Mouse (Mus musculus) A20 (cell line): Measurements from ENCODE around the gene Qk.

ENCODE experiments used
- DNase-seq: peaks from one replicate; pipeline ENCODE4 v3.0.0-alpha.2; 2011; ENCODE audit warnings: low read depth, low spot score

Gene Qk

GRCm38 (mm10) chr17:10319685-10320455 lies at the start of gene Qk:
Qk (minus strand) TSS chr17:10319854.
- DNase-seq = peak; percentile 94

GRCm38 (mm10) chr17:10367044-10367443 lies 47.4 kb upstream of the Qk start:
- no peak for DNase-seq

DNA sequence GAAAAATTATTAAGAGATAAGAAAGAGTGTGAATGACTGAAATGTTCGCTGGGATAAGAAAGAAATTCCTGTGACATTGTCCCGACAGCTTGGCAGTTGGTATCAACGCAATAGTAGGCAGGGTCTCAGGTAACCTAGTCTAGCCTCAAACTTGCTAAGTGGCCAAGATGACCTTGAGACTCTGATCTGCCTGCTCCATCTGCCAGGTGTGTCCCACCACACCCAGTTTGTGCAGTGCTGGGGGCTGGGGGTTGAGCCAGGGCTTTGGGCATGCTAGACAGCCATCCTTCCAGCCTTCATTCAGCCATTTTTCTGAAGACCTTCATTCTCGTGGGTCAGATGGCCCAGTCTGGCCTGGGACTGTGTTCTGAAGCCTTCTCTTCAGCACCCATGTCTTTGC lies 46.9 kb upstream of the Qk start:
- no peak for DNase-seq

- no peak for DNase-seq
Observed at GRCm38 (mm10) chr17:10365501-10366482, 46.1 kb upstream of the Qk start.

- DNase-seq = no peak
Observed at GRCm38 (mm10) chr17:10363151-10363550, 43.5 kb upstream of the Qk start.

DNA sequence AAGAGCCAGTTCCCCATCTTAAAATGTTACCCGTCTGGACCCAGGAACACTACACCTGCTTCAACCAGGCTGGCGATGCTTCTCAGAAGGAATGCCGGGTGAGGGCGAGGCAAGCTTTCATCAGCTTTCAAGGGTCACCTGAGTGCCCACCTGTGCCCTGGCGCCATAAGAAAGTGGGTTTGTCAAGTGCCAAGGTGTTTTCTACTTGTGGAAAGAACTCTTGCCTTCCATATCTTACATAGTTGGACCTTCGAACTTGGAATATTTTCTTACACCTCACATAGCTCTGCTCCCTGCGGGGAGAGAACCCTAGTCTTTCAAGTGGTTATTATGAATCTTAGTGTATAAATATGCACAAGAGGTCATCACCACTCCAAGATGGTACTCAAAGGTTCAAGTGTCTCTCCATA lies 42.2 kb upstream of the Qk start:
- no peak for DNase-seq

DNA sequence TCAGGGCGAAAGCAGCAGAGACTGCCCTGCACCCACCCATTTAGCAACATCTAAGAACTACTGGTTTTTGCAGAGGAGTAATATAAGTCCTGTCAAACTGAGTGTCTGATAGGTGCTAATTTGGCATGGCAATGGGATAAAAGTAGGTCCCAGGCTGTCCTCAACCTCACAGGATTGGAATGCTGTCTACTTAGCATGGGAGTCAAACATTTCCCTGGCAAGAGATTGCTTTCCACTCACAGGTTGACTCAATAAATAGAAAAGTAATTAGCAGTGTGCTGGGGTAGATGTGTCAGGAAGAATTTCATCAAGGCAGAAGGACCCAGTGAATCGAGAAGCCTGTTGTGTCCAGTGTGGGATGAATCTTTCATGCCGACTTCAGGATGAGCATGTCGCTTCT lies 41.1 kb upstream of the Qk start:
- no peak for DNase-seq

DNA sequence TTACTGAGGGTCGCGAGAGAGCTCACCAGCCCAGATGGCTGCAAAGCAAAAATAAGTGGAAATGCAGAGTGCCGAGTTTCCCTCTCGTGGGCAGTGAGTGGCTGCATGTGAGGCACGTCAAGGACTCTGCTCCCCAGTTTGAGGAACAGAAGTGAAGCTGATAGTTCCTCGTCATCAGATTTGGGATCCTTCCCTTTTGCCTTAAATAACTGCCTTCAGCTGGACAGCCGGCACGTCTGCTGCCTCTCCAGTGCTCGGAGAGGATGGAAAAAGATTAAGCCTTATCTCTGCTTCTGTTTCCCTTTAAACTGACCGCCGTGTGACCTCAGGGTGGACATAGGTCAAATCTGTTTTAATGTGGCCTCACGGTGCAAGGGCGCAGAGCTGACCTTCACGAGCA lies 39.8 kb upstream of the Qk start:
- no peak for DNase-seq

DNA sequence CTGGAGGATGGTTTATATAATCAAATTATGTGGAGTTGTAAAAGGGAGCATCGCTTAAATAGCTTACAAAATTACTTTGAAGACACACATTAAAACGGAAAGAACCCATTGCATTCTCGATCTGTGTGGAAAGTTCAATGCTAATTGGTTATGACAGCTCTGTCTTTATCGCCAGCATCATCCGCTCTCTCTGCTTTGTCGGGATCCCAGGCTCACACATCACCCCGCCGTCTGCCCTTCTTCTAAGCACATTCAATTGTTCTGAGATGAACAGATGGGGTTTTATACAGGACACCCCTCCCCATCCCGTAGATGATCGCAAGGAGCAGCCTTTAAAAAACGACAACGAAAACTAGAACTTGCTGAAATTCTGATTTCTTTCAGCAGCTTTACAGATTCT lies 37.7 kb upstream of the Qk start:
- DNase-seq = no peak

- no peak for DNase-seq
Observed at GRCm38 (mm10) chr17:10356294-10356693, 36.6 kb upstream of the Qk start.

GRCm38 (mm10) chr17:10355746-10356145 lies 36.1 kb upstream of the Qk start:
- DNase-seq = no peak

GRCm38 (mm10) chr17:10338286-10338685 lies 18.6 kb upstream of the Qk start:
- DNase-seq = no peak

DNA sequence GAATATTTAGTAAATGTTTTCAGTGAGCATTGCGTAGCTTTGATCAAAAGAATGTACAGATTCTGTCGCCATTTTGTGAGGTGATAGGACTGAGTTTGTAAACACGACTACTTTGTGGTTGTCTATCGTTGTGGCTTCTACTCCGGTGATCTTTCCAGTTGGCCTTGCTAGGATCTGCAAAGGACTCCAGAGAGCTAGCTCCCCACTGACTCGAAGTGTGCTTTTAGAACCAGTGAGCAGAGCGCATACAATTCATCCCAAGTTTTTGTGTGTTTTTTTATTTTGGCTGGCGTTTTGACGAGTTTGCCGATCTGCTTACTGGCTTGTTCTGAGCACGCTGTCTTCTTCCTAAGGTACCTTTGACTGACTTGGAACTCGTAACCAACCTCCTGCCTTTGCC lies 16.9 kb upstream of the Qk start:
- no peak for DNase-seq

DNA sequence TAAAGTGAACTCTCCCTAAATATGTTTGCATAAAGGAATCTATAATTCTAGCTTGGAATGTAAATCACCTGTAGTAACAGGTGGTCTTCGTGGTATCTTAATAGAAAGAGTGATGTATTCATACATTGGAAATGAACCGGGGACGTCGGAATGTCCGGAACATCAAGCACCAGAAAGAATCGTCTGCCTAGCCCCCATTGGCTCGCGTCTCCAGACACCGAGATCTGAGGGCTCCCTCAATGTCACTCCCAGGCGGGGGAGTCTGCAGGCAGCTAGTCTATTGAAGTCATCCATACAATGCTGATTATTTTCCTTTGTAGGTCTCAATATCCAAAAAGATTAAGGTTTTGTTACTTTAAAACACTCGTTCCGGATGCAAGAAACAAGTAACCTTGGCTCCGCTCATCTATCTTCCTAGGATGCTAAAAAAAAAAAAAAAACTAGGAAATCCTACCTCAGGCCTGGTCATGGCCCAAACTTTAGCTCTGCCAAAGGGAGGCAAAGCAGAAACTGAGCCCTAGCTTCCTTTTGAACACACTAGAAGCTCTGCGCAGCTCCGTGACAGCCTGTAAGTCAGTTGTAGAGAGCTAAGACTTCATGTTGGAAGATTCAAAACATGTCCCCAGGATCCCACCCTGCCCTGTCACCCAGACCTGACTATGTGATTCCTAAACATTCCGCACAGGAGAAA lies 16.3 kb upstream of the Qk start:
- no peak for DNase-seq

- DNase-seq = no peak
Observed at GRCm38 (mm10) chr17:10334957-10335690, 15.5 kb upstream of the Qk start.

DNA sequence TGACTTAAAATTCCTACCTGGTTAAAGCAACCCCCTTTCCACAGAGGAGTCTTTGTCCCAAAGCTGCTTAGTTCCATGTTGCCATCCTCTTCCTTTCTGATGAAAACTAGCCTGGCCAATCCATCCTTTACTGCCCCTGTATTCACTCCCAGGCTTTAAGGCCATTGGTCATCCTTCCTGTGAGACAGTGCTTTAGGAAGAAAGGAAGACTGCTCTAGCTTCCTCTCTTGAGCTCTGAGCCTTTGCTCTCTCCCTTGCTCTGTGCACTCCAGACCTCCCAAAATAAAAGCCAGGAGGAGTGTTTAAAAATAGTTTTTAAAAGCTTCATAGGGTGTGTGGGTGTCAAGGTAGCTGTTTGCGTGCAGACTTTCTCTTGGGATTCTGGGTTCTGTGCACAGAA lies 14.8 kb upstream of the Qk start:
- DNase-seq = no peak

- no peak for DNase-seq
Observed at GRCm38 (mm10) chr17:10333321-10333720, 13.7 kb upstream of the Qk start.

DNA sequence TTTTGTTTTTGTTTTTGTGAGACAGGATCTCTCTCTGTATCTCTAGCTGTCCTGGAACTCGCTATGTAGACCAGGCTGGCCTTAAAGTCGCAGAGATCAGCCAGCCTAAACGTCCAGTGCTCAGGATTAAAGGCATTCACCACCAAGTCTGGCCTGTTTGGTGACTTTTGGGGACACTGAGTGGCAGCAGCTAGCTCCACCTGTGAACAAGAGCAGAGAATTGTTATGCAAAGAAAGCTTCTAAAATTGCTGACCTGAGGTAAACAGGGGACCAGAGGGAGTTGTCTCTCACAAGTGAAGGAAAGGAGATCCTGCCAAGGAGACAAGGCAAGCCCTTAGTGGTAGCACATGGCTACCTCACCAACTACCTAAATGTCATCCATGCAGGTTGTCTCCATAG lies 12.5 kb upstream of the Qk start:
- DNase-seq = no peak

GRCm38 (mm10) chr17:10329461-10329860 lies 9.8 kb upstream of the Qk start:
- no peak for DNase-seq

GRCm38 (mm10) chr17:10328544-10329100 lies 9.0 kb upstream of the Qk start:
- no peak for DNase-seq

DNA sequence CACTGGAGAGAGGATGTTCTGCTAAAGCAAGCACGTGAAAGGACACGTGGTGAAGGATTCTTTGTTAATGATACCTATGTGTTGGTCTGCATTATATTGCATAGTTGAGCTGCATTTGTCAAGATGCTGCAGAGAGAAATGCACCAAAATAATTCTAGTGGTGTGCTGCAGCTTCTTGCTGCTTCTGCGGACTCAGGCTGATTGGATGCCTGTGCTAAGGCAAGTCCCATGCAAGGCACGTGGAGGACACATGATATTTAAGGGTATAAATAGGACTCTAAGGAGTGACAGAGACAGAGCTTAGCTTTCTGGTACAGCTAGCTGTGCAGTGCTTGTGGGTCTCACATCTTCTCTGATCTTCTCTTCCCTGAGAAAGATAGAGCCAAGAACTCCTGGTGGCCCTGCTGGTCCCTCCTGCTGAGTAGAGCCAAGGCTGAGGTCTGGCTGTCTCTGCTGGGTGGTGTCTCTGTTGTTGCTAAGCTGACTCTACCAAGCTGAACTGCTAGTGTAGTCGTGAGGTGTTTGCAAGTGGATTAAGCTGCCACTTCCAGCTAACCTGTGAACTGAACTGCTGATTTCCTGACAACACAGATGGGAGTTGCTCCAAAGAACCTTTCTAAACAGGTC lies 8.0 kb upstream of the Qk start:
- no peak for DNase-seq
